Mouse (Mus musculus) gastrocnemius, adult 18-20 months (tissue): Measurements from ENCODE around the gene Pcbp3. TPM values are rescaled to one million over a fixed set of nuclear protein-coding genes. Genes with fewer than 3 reads are reported as not detected.

Experiments
- DNase-seq: peaks from one replicate; pipeline ENCODE4 v3.0.0; 2021; ENCODE audit warnings: low spot score
- total RNA-seq, 2 experiments: library from RNA; stranded (reverse); gene quantifications; 2 replicates each; pipeline ENCODE4 v1.2.3; 2021

Pcbp3 gene
- total RNA-seq, 2 experiments from 2014 or later = 1.2 to 1.8 TPM

DNA sequence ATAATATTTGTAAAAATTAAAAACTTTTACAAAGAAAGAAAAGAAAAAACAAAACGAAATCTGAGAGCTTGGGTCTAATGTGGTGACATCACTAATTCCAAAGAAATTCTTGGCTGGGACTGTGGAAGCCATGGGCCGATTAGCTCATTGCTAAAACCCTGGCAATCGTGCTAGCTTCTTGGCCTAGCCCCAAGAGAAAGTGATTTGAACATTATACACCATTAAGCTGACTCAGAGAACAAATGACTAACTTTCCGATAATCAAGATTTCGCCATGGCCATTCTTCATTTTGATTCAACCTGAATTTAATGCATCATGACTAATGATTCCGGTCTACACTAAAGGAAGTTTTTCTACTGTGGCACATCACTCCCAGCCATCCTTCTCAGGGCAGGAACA lies 30.6 kb downstream of the Pcbp3 start:
- peak; percentile 82 for DNase-seq

DNA sequence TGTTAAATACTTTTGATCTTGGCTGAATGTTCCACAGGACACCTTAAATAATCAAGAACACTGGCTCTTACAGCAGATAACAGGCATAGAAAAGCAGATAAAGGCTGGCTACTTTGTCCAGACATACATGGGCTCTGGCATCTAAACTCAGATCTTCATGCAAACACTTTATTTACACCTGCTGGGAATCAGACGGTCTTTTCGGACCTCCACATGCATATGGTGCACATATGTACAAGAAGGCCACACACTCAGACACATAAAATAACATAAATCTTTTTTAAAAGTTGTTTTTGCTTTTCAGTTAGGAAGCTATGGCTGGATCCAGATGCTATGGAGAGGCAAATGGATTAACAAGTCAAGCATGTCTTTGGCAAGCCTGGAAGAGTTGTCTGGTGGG lies 37.2 kb downstream of the Pcbp3 start:
- no peak for DNase-seq

DNA sequence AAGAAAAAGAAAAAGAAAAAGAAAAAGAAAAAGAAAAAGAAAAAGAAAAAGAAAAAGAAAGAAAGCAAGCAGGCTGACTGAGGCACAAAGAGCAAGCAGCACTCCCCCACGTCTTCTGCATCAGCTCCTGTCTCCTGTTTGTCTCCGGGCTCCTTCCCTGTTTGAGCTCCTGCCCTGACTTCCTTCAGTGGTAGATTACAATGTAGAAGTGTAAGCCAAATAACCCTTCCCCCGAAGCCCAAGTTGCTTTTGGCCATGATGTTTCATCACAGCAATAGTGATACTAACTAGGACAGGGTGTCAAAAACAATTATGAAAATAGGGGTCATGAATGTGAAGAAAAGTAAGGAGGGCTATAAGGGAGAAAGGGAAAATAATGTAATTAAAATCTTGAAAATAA lies 43.6 kb downstream of the Pcbp3 start:
- DNase-seq = no peak

DNA sequence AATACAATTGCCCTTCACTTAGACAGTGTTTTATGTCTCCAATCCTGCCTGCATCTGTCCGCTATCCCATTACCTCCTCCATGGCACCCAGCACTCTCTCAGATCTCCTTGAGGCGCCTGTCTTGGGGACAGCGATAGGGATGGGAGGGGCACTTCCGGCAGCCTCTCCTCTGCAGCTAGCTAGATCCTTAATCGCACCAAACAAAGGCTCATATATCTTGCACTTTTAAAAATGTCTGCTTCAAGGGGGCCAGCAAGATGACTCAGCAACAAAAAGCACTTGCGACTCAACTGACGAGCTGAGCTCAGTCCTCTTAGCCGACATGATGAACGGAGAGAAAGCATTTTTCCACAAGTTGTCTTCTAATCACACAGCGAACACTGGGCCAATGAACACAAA lies 55.3 kb downstream of the Pcbp3 start:
- no peak for DNase-seq

DNA sequence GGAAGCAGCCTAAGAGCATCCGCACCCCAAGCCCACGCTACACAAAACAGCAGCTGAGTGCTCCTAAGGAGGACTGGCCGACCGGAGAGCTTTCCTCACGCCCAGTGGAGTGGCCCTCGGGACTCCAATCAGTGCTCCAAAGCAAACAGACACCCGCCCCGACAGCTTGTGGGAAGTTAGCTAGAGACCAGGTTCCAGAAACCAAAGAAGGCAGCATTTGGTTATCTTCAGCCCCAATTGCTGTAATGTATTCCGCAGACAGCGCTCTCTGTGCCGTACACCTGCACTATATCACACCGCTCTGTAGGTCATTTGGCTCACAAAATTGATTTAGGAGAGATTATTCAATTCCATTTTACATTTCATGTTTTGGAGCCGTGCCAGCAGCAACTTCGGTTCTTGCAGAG lies 55.7 kb downstream of the Pcbp3 start:
- DNase-seq = peak; percentile 18

DNA sequence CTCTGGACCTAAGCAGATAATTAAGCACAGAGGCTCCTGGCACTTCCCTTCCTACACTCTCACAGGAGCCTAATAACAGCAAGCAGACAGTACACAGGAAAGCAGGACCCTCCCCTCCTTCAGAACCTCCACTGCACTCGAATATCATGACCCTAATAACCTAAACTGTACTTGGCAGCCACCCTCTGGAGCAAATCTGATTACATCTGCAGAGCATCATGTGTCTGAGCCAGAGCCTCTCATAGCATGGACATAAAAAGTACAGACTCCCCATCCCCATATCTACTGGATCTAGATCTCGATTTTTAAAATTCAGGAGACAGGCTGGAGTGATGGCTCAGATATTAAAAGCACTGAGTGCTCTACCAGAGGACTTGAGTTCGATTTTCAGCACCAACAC lies 58.0 kb downstream of the Pcbp3 start:
- peak; percentile 18 for DNase-seq

DNA sequence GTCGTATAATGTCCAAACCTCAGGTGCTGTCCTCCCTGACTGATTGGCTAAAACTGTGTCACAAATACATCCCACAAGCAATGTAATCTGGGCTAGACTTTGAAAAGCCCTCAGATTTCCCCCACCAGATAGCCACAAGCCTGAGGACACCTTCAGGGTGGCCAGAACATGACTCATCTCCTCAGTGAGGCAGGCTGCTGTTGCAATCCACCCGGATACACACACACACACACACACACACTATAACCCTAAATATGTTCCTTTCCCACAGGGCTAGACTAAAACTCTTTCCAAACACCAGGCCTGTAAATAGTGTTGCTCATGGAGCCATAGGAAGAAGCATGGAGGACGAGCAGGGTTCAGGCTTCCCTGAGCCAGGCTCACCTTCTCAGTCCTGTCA lies 58.6 kb downstream of the Pcbp3 start:
- peak; percentile 15 for DNase-seq

DNA sequence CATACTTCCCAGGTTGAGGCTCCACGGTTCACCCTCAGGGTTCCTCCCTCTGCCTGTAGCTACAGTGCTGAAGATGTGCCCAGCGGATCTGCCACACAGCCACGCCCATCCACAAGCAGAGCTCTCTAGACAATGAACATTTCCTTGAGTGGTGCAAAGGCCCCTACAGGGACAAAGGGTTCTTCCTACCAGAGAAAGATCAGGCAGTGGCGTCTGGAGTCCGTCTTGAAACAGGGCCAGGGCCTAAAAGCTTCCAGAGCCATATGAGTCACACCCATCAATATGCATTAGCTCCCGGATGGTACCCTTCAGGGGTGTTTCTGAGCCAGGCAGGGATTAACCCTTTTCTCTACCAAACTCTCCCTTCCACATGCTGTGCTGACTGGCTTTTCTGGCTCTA lies 59.1 kb downstream of the Pcbp3 start:
- peak; percentile 21 for DNase-seq

DNA sequence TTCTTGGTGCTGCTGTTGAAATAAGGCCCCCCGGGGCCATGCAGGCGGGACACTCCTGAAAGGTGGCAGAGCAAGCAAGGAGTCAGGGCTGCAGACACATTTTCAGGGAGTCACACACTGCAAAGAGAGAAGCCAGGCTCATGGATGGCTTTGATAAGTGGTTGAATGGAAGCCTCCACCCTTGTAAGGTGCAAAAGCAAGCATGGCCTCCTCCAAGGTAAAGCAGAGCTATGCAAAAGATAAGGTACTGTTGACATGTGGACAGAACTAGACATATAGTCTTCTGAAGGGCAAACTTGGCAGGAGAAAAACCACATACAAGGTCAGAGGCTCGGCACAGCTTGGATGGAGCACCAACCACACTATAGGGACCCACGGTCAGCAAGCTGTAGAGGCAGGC lies 63.3 kb downstream of the Pcbp3 start:
- DNase-seq = no peak

DNA sequence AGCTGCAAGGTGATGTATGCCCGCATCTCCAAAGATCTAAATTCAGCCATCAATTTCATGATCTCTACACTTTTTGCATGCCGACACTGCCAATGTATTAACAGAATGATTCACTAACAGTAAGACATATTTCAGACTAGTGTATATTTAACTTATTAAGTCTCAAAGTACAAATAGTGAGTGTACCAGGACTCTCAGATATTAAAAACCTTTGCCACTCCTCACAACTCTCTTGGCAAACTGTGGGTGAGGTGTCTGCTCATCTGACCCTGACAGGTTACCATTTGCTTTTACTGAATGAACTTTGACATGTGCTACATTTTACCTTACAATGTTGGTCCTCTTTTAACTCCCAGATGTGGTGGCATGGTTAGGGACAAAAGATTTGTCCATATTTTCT lies 70.2 kb downstream of the Pcbp3 start:
- no peak for DNase-seq

DNA sequence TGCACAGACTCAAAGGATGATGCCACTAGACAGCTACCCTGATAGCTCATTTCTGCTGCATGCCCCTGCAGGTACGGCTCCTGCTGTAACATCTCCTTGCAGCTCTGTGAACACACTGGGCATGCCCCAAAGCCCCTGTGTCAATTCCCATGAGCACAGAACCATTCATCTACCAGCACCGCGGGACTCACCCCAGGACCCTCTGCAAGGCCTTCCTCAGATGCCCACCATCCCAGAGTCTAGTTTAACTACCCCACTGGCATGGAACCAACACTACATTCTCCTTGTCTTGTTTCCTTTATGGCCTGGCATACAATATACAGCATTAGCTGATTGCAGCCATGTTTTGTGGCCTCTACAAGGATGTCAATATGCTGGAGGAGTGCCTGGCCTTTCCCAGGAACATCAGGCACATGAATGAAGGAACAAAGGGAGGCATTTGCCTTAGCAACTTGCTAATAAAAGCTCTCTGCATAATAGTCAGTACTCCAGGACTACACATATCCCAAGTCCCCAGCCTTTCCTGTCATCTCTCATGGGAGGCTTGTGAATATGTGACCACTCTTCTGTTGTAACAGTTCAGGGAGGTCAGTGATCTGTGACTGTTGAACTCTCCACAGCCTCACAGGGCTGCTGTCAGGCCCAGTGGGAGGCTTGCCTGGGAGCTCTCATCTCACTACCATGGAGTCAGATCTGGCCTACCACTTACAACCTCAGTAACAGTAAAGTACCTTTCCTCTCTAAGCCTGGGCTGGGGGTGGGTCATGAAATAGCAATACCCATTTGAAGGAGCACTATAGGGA lies 78.0 kb downstream of the Pcbp3 start:
- no peak for DNase-seq

DNA sequence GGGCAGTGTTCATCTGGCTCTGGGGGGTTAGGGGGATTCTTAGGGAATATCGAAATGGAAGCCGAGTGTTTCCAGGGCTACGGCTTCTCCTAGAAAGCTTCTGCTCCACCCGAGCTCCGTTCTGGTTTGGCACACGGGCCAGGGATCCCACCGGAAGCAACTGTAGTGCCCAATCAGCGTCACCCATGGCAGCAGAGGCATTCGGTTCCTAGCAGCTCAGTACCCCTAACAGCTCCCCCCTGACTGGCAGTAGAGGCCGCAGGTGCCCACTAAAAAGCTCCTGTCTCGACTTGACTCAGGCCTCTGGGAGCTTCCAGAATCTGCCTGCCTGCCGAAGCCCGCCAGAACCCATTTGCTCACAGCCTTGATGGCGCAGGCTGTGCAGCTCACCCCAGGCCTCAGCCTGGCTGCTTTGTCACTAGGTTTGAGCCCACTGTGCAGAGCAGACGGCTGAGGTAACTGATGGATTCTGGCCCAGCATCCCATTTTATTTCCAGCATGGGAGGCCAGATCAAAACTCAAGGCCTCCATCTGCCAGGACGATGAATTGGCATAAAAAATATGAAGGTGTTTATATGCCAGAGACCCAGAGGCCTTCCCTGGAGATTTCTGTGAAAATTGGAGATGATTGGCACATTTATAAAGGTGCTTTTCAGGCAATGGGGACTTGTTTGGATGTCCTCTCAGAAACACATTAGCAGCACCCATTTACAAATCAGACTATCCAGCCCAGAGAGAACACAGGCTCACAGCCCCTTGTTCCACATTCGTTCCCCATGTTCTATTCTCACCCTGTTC lies 78.8 kb downstream of the Pcbp3 start:
- no peak for DNase-seq

DNA sequence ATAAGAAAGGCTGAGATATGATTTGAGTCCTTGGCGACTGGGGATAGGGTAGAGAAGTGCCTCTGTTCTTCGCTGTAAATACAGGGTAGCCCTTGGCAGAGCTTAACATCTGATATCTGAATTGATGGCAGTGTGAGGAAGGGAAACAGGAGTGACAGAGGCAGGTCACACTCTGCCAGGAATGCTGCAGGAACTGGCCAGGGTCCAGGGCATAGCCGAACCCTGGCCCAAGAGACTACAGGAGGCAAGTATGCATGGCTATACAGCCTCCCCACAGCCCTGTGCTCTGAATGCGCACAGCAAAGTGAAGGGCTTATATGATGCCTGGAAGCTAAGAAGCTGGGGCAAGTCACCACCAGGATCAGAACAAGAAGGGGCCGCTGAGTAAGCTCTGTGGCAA lies 79.8 kb downstream of the Pcbp3 start:
- no peak for DNase-seq

DNA sequence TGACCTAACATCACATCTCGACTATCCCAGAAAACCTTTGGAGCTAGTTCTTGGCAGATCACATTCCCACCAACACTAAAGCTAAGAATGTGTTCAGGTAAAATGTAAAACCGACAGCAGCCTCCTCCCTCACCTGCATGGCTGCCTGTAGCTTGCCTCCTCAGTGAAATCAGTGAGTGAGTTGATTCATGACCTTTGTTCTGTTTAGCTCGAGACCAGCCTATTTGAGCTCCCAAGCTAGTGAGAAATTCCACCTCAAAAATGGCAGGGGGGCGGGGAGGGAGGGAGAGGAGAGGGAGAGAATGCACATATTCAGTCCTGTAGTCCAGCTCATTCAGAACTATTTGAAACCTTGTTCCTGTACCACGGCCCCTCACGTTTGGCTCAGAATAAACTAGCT lies 86.4 kb downstream of the Pcbp3 start:
- DNase-seq = no peak

DNA sequence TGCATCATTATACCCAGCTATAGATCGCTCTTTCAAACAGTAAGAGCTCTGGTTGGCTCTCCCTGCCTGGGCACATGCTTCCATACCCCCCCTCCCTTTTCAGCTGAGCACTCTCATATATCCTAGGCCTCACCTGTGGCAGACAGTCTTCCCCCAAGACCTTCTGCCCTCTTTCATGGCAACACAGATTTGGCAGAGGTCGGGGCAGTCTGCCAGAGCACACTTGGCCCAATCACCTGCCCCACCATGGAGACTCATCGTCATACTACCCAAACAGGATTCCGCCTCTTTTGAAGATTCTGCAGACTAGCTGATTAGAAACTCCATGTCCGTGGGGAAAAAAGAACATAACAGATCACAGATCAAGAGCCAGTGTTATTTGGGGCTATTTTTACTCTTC lies 86.8 kb downstream of the Pcbp3 start:
- no peak for DNase-seq

DNA sequence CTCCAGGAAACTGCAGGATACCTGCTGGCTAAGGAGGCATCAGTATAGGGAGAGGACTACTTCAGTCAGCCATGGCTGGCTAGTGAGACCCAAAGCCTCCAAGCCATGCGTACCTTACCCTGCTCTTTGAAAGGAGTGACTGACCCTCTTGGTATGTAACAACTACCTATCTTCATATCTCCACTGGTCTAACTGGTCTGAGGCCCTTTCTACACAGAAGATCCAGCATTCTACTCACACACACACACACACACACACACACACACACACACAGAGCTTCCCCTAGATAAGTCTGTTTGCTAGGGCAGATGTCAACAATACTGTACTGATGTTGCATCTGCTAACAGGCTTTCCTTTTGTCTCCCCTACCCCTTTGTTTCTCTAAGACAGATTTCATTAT lies 87.3 kb downstream of the Pcbp3 start:
- DNase-seq = no peak

DNA sequence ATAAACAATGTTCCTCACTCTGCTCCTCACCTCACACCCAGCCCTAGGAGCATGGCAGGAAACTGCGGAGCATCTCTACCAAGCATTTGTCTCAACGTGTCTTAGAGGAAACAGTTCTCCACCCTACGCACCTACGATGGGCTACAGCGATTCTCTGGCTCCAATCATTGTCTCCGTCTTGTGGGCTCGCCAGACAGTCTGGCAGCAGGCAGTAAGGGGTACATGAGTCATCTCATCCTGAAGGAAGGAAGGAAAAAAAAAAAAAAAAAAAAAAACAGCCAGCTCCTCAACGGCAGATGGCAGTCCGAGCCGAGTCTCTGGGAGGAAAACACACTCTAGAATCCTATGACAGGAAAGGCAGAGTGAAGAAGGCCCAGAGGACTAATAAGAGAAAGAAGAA lies 87.7 kb downstream of the Pcbp3 start:
- no peak for DNase-seq

DNA sequence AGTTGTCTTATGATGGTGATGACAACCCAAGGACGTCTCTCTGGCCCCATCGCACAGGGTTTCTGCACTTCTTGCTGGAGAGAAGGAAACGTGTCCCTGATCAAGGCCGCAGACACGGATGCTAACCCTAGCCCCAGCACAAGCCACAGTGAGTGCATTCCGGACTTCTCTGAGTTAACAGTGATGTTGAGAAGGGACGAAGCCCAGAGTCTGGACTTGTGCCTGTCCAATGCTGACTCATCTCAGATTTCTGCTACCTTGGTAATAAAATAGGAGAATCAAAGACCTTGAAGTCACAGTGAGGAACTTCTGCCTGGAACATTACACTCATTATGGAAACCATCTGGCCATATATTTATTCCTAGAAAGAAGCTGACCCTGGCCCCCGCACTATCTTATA lies 89.0 kb downstream of the Pcbp3 start:
- no peak for DNase-seq

DNA sequence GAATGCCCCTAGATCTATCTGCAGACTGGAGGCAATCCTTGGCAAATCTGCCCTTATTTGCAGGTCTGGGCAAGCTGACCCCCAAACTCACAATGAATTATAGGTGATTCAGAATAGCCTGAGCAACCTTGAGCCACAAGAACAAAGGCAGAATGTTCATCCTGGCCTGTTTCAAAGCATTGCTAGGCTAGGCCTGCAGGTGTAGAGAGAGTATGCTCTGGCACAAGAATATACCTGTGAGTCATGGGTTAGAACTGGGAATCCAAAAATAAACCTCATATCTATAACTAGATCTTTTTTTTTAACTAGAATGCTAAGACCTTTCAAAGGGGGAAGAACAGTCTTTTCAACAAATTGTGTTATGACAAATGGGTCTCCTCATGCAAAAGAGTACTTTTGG lies 95.8 kb downstream of the Pcbp3 start:
- no peak for DNase-seq

DNA sequence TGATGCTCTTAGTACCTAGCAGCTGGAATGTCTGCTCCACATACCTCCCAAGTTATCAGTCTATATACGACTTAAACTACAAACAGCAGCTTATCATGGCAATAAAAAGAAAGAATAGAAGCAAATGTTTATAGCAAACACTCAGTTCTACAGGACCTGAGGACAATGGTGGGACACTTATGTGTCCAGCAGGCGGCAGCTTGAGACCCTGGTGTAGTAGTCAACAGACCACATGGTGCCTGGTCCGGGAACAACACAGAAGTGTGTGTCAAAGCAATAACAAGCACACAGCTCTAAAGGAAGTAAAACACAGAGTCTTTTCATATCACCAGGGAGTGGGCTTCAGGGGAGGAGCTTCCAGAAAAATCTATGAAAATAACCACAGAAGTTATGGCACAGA lies 100.7 kb downstream of the Pcbp3 start:
- no peak for DNase-seq

DNA sequence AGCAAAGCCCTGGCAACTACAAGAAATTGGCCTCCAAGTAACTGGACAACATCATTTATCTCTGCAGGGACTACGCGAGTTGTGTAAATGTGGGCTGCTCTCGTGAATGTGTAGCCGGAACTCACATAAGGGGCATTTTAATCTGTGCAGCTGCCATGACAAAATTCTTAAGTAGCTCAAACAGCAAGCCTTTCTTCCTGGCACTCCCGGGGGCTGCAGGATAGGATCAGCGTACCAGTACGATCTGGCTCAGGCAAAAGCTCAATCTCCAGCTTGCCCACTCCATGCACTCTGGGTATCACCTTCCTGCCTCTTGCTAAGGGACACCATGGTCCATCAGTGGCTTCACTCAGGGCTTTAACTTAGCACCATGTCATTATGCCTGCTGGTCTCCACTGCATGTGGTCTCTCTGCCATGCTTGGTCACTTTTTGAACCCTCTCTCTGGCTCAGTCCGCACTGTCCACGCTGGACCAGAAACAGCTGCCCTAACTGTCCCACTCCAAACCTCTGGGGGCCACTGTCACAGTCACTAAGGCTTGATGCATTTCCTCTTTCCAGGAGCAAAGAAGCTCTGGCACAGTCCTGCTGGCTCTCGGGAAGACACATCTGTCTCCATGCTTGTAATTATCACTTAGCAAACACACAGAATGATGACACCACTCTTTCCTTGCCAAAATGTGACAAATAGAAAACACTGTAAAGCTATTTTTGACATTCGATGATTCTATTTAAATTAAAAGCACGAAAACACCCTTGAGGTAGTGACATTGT lies 102.1 kb downstream of the Pcbp3 start:
- no peak for DNase-seq

DNA sequence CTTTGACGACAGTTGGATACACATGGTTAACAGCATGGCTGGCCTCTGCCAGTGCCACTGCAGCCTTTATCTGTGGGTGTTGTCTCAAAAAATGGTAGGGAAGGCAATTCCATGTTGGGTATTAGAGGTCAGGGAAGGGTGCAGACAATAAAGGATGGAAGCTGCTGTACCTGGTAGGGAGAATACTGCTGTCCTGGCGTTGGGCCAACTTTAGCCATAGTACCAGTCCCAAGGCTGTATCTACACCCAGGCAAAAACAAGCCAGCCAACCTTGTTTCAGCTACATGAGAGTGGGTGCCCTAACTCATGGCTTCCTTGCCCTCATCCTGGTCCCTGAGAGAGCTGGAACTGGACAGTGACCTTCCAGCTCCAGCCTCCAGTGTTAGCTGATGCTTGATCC lies 103.8 kb downstream of the Pcbp3 start:
- DNase-seq = no peak
